Mouse (Mus musculus) heart, postnatal 25 days (tissue): ENCODE measurements around the gene Gipc3. TPM values are rescaled to one million over a fixed set of nuclear protein-coding genes. Genes with fewer than 3 reads are reported as not detected.

Experiments used
- DNase-seq: peaks from one replicate; pipeline ENCODE4 v3.0.0; 2022; ENCODE audit warnings: low spot score
- intact Hi-C: fragments of 180-260 bp; cut with DNase I; formaldehyde crosslinking; loops from one replicate; pipeline ENCODE4 v1.15.1; 2025
- total RNA-seq, 2 experiments: library from RNA; stranded (reverse); gene quantifications; 2 replicates each; pipeline ENCODE4 v1.2.3; 2021

Gipc3 gene
- total RNA-seq, 2 experiments from 2014 or later: 4.8 to 5.4 TPM

DNA sequence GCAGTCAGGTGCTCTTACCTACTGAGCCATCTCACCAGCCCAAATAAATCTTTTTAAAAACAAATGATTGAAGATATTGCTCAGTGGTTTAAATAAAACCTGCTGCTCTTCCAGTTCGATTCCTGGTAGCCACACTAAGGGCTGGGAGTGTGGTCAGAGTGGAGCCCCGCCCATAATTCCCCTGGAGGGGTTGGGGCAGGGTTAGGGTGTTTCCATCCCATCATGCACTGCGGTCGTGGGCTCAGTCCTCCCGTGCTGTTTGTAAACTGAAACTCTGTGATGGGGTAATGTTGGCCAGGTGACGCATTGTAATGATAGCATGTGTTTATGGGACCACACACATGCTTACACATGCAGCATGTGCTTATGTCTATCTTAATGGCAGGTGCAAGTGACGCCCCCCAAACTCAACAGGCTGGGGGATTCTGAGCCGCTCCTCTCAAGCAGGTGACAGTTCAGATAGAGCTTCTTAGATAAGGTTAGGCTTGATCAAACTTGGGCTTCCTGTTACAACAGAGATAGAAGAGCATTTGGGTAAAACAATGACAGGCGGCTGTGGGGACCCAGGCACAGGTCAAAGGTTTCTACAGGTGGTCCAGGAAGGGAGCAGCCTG, 8.7 kb upstream of the Gipc3 start:
- intact Hi-C loops: no loop called here
- no peak for DNase-seq

DNA sequence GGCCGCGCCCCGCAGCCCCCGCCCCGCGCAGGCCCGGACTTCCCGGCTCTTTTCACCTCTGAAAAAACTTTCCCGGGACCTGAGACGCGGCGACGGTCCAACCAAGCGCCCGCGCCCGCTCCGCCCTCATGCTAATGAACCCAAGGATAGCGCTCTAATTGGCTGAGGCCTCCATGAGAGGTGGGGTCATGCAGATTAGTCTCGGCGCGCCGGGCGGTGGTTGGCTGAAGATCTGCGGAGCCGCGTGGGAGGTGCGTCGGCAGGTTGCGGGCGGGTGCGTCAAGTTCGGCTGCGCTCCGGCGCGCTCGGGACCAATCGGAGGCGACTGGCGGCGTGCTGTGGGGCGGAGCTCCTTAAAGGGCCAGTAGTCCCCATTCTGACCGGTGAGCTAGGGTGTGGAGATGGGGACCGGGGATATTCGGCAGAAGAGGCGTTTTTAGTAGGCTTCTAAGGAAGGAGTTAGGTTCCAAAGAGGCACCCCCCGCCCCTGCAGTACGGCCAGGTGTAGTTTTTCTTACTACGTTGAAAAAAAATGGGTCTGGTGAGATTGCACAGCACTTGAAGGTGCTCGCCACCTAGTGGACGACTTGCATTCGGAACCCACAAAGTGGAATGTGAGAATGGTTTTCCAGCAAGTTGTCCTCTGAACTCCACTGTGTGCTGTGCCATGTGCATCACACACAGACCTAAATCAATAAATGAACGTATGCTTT, 7.4 kb upstream of the Gipc3 start, which contains the start of gene Hmg20b:
Gene Hmg20b, minus strand, starts transcription at position 130 of the 713 bp plus-strand sequence.
- intact Hi-C loops: no loop called here
- DNase-seq: peak; percentile 99

DNA sequence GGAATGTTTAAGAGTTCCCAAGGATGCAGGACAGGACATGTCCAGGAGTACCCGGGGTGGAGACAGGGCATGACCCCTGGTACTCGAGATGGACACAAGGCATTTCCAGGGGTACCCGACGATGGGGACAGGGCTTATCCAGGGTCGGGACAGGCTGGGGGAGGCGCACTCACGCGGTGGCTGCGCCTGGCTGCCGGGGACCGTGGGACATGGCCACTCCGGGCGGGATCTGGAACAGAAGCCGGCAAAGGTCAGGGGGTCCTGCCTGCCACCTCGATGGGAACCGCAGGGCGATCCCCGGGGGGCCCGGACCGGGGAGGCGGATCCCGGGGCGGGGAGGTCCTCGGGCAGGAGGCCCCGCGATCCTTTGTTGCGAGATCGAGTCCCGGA, 6.9 kb upstream of the Gipc3 start:
- intact Hi-C loops: no loop called here
- DNase-seq: no peak

DNA sequence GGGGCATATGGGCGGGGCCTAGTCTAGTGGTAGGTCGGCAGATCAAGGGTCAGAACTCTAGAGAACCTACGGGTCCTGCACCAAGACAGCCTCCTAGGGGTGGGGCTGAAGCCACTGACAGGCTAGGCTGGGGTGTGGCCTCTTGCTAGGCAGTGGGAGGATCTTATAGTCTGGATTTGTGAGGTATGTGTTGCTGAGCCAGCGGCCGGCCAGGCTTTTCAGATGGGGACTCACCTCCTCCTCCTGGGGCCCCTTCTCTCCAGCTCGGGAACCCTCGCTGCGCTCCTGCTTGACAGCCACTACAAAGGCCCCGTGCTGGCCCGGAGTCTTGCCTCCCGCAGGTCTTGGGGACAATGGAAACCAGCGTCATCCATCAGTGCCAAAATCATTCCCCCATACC, 6.1 kb upstream of the Gipc3 start:
- intact Hi-C loops: no loop called here
- DNase-seq: no peak

DNA sequence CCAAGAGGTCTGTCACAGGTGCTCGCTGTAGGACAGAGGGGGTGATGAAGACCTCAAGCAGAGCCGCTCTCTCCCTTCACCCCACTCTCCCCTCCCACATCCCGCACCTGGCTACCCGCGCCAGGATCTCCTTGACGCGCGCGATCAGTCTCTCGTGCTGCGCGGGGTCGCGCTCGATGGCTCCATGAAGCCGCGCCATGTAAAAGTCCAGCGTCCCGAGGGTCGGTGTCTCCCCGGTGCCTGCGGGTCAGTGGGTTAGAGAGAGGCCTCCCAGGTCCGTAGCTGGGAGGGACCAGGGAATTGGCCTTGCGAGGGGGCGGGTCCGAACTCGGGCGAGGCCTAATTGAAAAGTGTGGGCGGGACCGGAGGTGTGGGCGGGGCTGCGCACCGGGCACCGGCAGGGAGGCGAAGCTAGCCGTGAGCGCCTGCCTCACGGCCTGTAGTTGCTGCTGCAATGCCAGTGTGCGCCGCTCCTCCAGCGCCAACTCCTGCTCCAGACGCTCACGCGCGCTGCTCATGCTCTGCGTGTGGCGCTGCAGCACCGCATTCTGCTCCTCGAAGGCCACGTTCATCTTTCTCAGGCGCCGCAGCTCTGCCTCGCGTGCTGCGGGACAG, 3.5 kb upstream of the Gipc3 start:
- intact Hi-C loops: no loop called here
- no peak for DNase-seq

DNA sequence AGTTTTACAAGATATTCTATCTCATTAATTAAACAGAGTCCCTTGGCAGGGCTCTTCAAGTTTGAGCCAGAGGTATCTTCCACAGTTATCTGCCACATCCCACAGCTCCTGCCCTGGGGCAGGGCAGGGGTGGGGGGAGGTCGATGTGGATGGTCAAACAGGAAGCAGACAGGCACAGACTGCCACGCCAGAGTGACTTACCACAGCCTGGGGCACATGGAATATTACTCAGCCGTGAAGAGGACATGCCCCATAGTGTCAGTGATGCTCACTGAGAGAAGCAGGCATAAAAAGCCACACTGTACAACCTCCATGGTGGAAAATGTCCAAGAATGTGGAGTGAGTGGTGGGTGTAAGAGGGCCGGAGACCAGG, 2.1 kb upstream of the Gipc3 start:
- DNase-seq: no peak
- intact Hi-C loops: no loop called here

DNA sequence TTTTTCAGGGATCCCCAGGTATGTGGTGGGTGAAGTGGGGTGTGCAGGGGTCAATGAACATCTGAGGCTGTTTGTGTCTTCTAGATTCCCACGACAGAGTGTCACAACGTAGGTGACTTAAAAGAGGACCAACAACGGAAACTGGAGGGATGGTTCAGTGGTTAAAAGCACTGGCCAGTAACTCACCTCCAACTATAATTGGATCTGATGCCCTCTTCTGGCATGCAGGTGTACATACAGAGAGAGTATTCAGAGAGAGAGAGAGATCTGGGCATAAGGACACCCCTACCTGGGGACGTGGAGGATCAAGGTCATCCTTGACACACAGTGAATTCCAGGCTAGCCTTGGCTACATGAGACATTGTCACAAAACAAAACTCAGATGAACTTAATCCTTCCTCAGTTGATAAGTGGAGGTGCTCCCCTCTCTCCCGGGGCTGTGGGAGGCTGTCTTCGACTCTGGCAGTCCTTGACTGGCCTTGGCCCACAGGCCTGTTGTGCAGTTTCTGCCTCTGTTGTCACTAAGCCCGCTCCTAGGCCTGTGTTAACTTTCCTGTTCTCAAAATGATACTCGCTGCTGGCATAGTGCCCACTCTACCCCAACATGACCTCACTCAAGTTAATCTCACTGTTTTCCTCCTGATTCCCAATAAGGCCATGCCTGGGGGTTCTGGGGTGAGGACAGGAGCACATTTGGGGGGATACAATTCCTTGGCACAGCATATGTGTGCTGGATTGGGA, 1.5 kb upstream of the Gipc3 start:
- intact Hi-C loops: no loop called here
- DNase-seq: no peak

DNA sequence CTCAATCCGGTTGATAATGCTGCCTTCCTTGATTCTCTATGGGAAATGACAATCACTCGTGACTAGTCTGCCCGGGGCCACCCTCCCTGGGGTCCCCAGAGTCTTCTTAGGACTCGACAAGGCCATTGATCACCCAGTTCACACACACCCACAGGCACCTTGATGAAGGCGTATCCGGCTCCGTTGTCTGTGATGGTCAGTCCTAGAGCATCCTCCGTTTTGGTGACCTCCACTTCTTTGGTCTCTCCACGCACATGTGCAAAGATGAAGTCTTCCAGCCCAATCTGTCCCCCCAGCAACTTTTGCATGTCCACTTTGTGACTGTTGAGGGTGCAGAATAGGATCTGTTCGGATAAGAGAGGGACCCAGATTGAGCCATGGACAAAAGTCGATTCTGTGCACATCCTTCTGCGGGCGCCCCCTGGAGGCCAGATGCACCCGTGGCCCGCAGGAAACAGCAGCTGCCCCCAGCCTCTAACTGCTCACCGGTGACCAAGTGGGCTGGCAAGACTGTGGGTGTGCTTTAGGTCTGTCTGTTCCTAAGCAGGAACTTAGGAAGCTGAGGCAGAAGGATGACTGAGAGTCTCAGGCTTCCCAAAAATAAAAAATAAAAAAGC, 1.6 kb downstream of the Gipc3 start:
- no peak for DNase-seq
- intact Hi-C loops: loop anchor here (2.0 kb wide), 1 partner anchor 51 kb away; the partner anchor contains the start of gene Tjp3

DNA sequence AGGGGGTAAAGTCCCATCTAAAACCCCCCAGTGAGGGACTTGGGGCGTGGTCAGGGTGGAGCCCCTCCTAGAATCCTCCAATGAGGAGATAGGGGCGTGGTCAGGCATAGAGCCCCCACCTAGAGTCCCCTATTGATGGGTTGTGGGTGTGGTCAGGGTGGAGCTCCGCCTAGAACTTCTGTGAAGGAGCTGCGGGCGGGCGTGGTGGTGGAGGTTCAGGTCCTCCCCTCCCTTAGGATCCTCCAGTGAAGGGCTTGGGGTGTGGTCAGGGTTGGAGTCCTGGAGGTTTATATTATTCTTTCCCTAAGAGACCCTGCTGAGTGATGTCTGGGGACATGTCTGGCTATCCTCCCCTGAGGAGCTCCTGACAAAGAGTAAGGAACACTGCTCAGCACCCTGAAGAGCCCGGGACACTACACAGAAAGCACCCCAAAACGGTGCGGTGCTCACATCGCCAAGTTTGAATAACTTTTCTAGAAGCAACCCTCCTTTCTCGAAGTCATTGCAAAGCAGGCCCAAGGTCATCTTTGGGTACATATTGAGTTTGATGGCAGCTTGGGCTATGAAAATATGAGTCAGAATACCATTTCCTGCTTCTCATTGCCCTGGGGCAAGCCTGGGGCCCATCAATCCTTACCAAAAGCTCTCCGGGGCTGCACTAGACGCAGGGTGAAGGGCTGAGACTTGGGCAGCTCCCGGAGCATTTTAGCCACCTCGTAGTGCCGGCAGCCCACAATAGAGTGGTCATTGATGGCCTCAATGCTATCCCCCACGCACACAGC, 2.3 kb downstream of the Gipc3 start:
- no peak for DNase-seq
- intact Hi-C loops: loop anchor here (2.0 kb wide), 1 partner anchor 50 kb away; the partner anchor contains the start of gene Tjp3

DNA sequence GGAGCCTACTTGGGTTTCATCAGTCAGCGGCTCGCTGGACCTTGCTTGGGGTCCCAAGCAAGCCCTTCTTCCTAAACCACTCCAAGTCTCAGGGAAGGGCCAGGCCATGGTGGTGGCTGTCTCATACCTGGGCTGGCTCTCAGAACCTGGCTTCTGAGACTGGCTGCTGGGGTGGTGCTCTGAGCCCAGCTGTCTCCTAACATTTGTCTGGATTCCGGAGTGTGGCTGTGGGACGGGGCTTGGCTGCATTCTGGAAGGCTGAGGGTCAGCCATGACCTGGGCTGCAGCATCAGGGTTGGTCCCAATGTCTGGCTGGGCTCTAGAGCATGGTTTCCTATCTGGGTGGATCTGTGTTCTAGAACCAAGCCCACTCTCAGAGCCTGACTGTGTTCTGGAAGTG, 6.5 kb downstream of the Gipc3 start:
- no peak for DNase-seq
- intact Hi-C loops: no loop called here

DNA sequence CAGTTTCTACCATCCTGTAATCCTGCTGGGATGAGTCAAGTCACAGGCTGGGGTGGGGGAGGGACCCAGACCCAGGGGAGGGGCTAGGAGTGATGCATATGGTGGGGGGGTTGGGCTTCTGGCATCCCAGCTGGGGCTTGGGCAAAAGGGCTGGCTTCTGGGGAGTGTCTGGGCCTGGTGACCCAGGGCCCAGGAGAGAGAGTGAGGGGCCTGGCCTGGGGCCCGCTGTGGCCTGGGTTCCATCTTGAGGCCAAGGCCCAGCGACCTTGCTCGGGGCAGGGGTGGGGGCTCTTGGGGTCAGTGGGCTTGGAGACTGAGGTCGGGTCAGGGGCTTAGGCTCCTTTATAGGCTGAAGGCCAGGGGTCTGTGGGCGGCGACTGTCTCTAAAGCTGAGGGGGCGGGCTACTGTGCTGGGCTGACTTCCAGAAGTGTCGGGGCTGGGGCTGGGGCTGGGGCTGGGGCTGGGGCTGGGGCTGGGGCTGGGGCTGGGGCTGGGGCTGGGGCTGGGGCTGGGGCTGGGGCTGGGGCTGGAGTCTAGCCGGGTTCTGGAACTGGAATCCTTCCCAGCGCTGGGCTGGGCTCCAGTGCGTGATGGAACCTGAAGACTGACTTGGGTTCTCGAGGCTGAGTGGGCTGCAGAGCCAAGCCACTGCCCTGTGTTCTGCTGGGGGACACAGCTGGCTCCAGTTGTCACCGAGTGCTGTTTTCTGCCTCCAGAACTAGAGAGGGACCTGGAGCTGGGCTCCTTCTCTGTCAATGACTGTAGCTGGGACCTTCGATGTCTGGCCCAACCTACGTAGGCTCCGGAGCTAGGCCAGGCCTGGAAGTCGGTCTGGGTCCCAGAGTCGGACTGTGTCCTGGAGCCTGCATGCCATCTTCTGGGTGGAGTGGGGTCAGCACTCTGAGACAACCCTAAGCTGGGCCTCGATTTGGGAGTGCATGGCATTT, 7.4 kb downstream of the Gipc3 start:
- no peak for DNase-seq
- intact Hi-C loops: no loop called here

DNA sequence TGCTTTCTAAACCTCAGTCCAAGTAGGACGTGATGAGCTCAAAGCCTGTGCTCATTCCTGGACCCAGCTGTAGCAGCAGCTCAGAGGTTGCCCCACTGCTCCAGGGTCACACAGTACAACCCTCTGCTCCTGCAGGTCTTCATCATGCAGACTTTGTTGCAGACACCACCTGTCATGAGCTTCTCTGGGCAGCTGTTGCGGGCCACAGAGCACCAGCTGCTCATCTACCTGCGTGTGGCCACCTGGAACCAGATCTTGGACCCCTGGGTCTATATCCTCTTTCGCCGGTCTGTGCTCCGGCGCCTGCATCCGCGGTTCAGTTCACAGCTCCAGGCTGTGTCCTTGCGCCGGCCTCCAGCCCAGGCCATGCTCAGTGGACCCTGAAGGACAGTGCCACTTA, 8.7 kb downstream of the Gipc3 start:
- DNase-seq: no peak
- intact Hi-C loops: no loop called here

DNA sequence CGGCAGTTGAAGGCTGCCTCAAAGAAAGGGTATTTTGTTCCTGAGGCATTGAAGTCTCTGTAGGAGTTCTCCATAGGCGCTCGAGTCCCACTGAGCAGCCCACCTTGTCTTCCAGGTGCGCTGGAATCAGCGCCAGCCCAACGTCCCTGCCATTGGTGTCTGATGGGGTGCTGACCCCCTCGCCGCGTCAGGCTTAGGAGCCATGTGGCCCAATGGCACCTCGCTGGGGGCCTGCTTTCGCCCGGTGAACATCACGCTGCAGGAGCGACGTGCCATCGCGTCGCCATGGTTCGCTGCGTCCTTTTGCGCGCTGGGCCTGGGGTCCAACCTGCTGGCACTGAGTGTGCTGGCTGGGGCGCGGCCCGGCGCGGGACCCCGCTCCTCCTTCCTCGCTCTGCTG, 10.8 kb downstream of the Gipc3 start:
- no peak for DNase-seq
- intact Hi-C loops: no loop called here

DNA sequence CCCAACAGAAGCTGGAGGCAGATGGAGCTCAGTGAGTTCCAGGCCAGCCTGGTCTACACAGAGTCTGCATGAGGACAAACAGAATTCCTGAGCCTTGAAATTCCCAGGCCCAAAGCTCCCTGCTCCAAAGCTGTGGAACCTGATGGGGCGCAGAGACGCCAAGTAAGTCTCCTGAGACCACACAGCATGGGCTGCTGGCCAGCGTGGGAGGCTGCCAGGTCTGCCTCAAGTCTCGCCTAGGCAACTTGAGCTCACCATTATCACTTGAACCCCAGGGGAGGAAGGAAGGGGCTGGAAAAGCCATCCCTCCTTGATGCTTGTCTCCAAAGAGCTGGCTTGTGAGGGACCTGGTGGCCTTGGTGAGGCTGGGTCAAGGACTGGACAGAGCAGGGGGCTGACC, 13.1 kb downstream of the Gipc3 start:
- intact Hi-C loops: no loop called here
- peak; percentile 70 for DNase-seq

DNA sequence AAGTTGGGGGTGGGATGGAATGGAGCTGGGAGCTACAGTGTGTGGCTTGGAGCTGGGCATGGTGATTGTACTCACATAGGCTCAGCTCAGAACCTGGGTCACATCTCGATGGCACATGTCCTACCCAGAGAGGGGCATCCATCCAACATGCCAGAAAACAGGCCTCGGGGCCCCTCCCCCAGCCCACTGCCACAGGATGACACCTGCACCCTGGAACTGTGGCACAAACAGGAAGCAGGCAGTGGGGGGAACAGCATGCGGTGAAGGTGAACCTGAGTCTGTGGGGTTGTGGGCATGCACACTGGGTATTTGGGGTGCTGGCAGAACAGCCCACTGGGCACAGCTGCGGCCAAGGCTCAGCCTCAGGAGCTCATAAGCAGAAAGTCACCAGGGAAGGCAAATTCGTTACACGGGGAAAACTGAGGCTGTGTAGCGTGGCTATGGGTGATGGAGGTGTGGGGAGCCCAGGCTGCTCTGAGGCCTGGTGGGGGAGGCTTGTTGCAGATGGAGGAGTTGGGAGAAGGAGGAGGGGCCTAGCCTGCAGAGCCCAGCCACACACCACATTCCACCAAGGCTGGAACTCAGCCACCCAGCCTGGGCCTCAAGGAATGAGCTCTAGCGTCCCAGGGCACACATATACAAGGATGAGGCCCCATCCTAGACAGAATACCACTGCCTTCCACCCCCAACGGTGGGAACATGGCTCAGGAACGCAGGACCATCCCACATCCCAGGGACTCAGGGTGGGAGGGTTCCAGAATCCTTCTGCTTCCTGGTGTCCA, 13.7 kb downstream of the Gipc3 start:
- no peak for DNase-seq
- intact Hi-C loops: loop anchor here (2.0 kb wide), 1 partner anchor 75 kb away; no protein-coding TSS in a partner anchor

DNA sequence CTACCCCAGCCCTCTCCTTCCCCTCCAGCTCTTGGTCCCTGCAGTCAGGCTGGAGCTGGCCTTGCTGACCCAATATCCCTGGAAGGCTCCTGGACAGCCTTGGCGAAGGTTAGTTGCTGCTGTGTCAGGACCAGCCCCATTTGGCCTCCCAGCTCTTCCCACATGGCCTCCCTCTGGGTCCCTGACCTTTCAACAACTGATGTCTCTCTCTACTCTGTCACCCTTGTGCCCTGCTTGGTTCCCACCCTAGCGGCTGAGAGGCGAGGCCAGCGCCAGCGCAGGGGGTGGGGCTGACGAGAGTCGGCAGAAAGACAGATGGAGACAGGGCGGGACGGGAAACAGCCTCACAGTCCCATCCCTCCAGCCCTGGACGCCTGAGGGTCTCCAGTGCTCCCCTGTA, 14.7 kb downstream of the Gipc3 start, which contains the start of gene Tbxa2r:
Gene Tbxa2r, plus strand, starts transcription at position 346 of the 400 bp plus-strand sequence.
- peak; percentile 73 for DNase-seq
- intact Hi-C loops: loop anchor here (2.0 kb wide), 1 partner anchor 76 kb away; no protein-coding TSS in a partner anchor

DNA sequence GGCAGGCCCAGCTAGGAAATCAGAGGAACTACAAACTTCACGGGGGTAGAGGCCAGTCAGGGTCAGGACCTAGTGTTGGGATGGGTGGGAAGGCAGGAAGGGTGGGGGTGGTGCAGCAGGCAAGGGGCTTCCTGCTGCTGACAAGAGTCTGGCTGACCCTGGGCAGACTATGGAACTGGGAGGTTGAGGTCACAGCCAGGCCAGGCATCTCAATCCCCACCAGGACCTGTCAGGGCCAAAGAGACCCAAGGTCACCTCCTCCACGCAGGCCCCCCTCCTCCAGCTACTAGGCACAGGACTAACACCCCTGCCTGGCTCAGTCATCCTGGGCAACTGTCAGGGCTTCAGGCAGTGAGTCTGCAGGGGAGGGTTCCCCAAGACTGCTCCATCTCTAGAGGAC, 15.1 kb downstream of the Gipc3 start:
- intact Hi-C loops: loop anchor here (2.0 kb wide), 1 partner anchor 77 kb away; no protein-coding TSS in a partner anchor
- DNase-seq: no peak
